Mouse (Mus musculus) heart, postnatal 0 days (tissue): ENCODE results near the gene Mfap3.
"Not testable (repeated sequence)": the region's sequence is repeated elsewhere in the genome, so short reads cannot be mapped to it uniquely, and the experiment has no call there.

Experiments used
- CTCF ChIP-seq: IDR thresholded peaks from 2 replicates; pipeline ENCODE4 v1.5.1; 2016; ENCODE audit warnings: antibody characterized with exemption, control low read depth, low read depth
- EP300 ChIP-seq: IDR thresholded peaks from 2 replicates; pipeline ENCODE4 v1.6.1; 2016; ENCODE audit warnings: antibody characterized with exemption, low read depth

DNA sequence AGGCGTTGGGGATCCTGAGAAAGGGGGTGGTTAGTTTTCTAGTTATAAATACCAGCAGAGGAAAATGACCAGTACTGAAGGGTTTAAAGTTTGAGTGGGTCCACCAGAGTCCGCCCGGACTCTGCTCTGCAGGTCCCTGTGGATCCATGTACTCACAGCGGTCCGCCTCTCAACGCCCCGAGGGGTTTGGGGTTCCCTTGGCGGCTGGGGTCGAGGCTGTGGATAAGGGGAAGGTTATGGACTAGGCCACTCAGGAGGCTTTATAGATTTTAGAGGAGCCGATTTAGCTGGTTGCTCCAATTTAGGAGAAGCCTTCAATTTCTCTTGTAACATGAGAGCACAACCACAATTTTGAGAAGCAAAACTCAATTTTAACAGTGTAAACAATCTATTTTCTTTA is 39.5 kb downstream of the Mfap3 start:
- TF ChIP-seq CTCF, EP300: not testable (repeated sequence)
